Mouse (Mus musculus): ENCODE measurements around the gene Ctsg. TPM values are rescaled to one million over a fixed set of nuclear protein-coding genes. Genes with fewer than 3 reads are reported as not detected.

Gene Ctsg
- polyA plus RNA-seq, 1 experiment = 0.09 TPM

DNA sequence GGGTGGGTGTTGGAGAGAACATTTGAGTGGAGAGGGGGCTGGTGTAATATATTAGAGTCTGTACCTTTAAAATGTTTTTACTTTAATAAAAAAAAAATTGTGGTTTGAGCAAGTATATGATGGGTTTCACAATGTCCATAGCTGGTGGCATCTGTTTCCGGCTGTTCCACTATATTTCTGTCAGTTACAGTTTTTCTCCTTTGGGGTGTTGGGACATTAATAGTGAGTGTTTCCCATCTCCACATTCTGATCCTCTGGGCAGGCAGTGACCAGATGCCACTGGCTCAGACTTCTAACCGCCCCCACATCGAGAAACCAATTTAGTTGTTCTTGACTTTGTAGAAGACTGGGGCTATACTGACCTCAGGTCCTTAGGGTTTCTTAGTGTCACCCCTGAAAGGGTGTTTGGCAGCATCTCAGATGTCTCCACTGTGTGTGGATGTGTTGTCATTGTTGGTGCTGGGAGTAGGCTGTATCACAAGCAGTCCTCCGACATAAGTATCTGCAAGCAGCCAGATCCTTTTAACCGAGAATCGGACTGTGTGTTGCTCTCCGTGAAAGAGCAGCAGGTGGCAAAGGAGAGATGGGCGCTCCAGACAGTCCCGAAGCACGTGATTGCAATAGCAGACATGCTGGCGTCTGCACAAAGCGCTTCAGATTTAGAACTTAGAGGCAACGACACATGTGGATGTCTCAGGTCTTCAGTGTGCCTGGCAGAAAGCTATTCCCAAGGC, 3.2 kb upstream of the Ctsg start:
- Histone ChIP-seq H3K4me1 (replicated peaks; ENCODE audit: control insufficient read depth, insufficient read depth, low read length) (no peaks in the 10 kb centered on the region), H3K4me3 (ENCODE audit: control insufficient read depth, insufficient read depth, low read length) (no peak overlapping the region), H3K27me3 (ENCODE audit: control insufficient read depth, insufficient read depth, low read length) (no peaks in the 10 kb centered on the region), H3K27ac (ENCODE audit: control insufficient read depth, insufficient read depth, low read length) (no peak overlapping the region), H3K36me3 (ENCODE audit: control insufficient read depth, insufficient read depth, low read length) (no peaks in the 10 kb centered on the region)
- WGBS = 67% methylated on average over 13 of the region's 13 CpGs
- DNase-seq = no peak
- no peak for TF ChIP-seq CTCF (IDR thresholded peaks at IDR 0.05; ENCODE audit: borderline replicate concordance, control insufficient read depth, extremely low read depth, insufficient read depth, low read length, poor library complexity)
- no peak for TF ChIP-seq POLR2A (IDR thresholded peaks at IDR 0.05; ENCODE audit: control insufficient read depth, extremely low read depth, insufficient read depth, low read length, poor library complexity)

DNA sequence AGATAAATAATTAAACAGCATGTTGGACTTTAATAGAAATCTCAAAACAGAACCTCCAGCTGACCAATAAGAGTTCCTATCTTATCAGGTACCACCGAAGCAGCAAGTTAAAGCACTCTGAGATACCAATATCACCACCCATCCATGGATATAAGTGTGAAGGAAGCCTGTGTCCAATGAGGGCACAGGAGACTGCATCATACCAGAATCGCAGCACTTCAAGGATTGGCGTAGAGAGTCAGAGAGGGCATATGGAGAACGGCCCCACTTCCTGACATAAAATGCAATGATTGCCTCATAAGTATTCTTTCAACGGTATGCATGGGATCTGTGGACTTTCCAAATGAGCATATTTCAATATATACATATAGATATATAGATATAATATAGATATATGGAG, 2.6 kb upstream of the Ctsg start:
- DNase-seq = no peak
- Histone ChIP-seq H3K4me1 (replicated peaks; ENCODE audit: control insufficient read depth, insufficient read depth, low read length) (no peaks in the 10 kb centered on the region), H3K36me3 (ENCODE audit: control insufficient read depth, insufficient read depth, low read length) (no peaks in the 10 kb centered on the region), H3K27me3 (ENCODE audit: control insufficient read depth, insufficient read depth, low read length) (no peaks in the 10 kb centered on the region), H3K27ac (ENCODE audit: control insufficient read depth, insufficient read depth, low read length) (no peak overlapping the region), H3K4me3 (ENCODE audit: control insufficient read depth, insufficient read depth, low read length) (no peak overlapping the region)
- TF ChIP-seq POLR2A (IDR thresholded peaks at IDR 0.05; ENCODE audit: control insufficient read depth, extremely low read depth, insufficient read depth, low read length, poor library complexity) = no peak
- no peak for TF ChIP-seq CTCF (IDR thresholded peaks at IDR 0.05; ENCODE audit: borderline replicate concordance, control insufficient read depth, extremely low read depth, insufficient read depth, low read length, poor library complexity)
- WGBS = 83% methylated on average over 5 of the region's 5 CpGs

DNA sequence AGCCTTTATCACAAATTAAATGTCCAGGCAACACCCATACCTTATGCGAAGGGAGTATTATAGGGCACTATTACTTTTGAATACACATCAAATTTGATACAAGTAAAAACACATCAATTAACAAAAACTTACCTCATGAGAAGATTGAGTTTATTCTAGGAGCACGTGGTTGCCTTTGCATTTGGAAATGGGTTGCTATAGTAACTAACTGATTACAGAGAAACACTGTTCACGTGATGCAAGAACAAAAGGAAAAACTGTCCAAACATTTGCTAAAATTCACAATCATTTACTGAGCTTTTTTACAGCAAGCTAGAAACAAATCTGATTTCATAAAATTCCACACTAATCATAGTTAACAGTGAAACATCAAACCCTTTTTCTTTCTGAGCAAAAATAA, 1.1 kb upstream of the Ctsg start:
- Histone ChIP-seq H3K4me1 (replicated peaks; ENCODE audit: control insufficient read depth, insufficient read depth, low read length) (no peaks in the 10 kb centered on the region), H3K27ac (ENCODE audit: control insufficient read depth, insufficient read depth, low read length) (no peak overlapping the region), H3K4me3 (ENCODE audit: control insufficient read depth, insufficient read depth, low read length) (no peak overlapping the region), H3K36me3 (ENCODE audit: control insufficient read depth, insufficient read depth, low read length) (no peaks in the 10 kb centered on the region), H3K27me3 (ENCODE audit: control insufficient read depth, insufficient read depth, low read length) (no peaks in the 10 kb centered on the region)
- DNase-seq = no peak
- TF ChIP-seq CTCF (IDR thresholded peaks at IDR 0.05; ENCODE audit: borderline replicate concordance, control insufficient read depth, extremely low read depth, insufficient read depth, low read length, poor library complexity) (no peak), POLR2A (IDR thresholded peaks at IDR 0.05; ENCODE audit: control insufficient read depth, extremely low read depth, insufficient read depth, low read length, poor library complexity) (no peak)
- 66% methylated on average over 3 of the region's 3 CpGs for WGBS

DNA sequence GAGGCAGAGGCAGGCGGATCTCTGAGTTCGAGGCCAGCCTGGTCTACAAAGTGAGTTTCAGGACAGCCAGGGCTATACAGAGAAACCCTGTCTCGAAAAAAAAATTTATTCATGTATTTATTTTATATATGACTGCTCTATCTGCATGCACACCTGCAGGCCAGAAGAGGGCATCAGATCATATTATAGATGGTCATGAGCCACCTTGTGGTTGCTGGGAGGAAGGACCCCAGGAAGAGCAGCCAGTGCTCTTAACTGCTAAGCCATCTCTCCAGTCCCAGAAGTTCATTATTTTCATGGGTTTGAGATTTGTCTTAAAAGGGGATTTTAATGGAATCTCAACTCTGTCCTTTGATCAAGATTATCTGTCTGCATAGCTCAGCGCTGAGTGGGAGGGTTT, 3.4 kb downstream of the Ctsg start:
- WGBS = 77% methylated on average over 4 of the region's 4 CpGs
- Histone ChIP-seq H3K4me3 (ENCODE audit: control insufficient read depth, insufficient read depth, low read length) (no peak overlapping the region), H3K27ac (ENCODE audit: control insufficient read depth, insufficient read depth, low read length) (no peak overlapping the region), H3K27me3 (ENCODE audit: control insufficient read depth, insufficient read depth, low read length) (no peaks in the 10 kb centered on the region), H3K36me3 (ENCODE audit: control insufficient read depth, insufficient read depth, low read length) (no peaks in the 10 kb centered on the region), H3K4me1 (replicated peaks; ENCODE audit: control insufficient read depth, insufficient read depth, low read length) (no peaks in the 10 kb centered on the region)
- TF ChIP-seq CTCF (IDR thresholded peaks at IDR 0.05; ENCODE audit: borderline replicate concordance, control insufficient read depth, extremely low read depth, insufficient read depth, low read length, poor library complexity) (no peak), POLR2A (IDR thresholded peaks at IDR 0.05; ENCODE audit: control insufficient read depth, extremely low read depth, insufficient read depth, low read length, poor library complexity) (no peak)
- DNase-seq = peak; percentile 25

DNA sequence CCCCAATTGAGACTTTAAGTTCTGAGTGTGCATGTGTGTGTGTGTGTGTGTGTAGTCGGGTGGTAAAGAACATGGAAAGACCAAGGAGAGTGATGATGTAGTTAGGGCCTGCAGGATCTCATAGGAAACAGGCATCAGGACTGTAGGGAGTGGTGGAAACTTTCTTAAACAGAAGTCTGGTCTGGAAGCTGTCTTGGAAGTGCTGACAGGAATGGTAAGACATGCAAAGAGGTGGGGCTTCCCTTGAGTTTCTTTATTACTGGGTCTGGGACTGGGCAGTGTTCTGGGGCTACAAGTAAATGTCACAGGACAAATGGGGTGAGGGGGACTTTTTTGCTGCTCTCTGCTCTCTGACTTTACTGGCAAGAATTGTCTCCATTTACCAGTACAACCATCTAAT, 4.8 kb downstream of the Ctsg start:
- Histone ChIP-seq H3K4me1 (replicated peaks; ENCODE audit: control insufficient read depth, insufficient read depth, low read length) (no peaks in the 10 kb centered on the region), H3K36me3 (ENCODE audit: control insufficient read depth, insufficient read depth, low read length) (no peaks in the 10 kb centered on the region), H3K27ac (ENCODE audit: control insufficient read depth, insufficient read depth, low read length) (no peak overlapping the region), H3K4me3 (ENCODE audit: control insufficient read depth, insufficient read depth, low read length) (no peak overlapping the region), H3K27me3 (ENCODE audit: control insufficient read depth, insufficient read depth, low read length) (no peaks in the 10 kb centered on the region)
- no peak for DNase-seq
- no peak for TF ChIP-seq CTCF (IDR thresholded peaks at IDR 0.05; ENCODE audit: borderline replicate concordance, control insufficient read depth, extremely low read depth, insufficient read depth, low read length, poor library complexity)
- TF ChIP-seq POLR2A (IDR thresholded peaks at IDR 0.05; ENCODE audit: control insufficient read depth, extremely low read depth, insufficient read depth, low read length, poor library complexity) = no peak
- 90% methylated on average over 1 of the region's 1 CpGs for WGBS

DNA sequence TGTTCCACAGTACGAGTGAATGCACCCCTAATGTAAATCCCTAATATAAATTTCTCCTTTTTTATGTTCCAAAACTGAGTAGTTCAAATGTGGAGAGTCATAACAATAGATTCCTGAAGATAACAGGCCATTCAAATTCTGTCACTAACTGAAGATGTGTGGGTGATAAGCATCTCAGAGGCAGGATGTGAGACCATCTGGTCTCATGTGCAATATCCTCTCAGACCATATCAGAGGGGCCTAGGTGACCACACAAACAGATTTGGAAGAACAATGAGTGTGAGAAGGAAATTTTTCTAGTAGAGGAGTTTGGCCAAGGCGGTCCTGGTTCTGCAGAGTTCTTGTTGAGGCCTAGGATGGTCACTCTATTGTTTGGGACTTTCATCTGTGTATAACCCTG, 9.0 kb downstream of the Ctsg start:
- TF ChIP-seq POLR2A (IDR thresholded peaks at IDR 0.05; ENCODE audit: control insufficient read depth, extremely low read depth, insufficient read depth, low read length, poor library complexity) = no peak
- no peak for TF ChIP-seq CTCF (IDR thresholded peaks at IDR 0.05; ENCODE audit: borderline replicate concordance, control insufficient read depth, extremely low read depth, insufficient read depth, low read length, poor library complexity)
- no peak for DNase-seq
- 41% methylated on average over 2 of the region's 2 CpGs for WGBS
- H3K4me3 ChIP-seq (ENCODE audit: control insufficient read depth, insufficient read depth, low read length) = no peak overlapping the region
- no peaks in the 10 kb centered on the region for H3K36me3 ChIP-seq (ENCODE audit: control insufficient read depth, insufficient read depth, low read length)
- H3K4me1 ChIP-seq (replicated peaks; ENCODE audit: control insufficient read depth, insufficient read depth, low read length) = no peaks in the 10 kb centered on the region
- no peaks in the 10 kb centered on the region for H3K27me3 ChIP-seq (ENCODE audit: control insufficient read depth, insufficient read depth, low read length)
- H3K27ac ChIP-seq (ENCODE audit: control insufficient read depth, insufficient read depth, low read length) = no peak overlapping the region

DNA sequence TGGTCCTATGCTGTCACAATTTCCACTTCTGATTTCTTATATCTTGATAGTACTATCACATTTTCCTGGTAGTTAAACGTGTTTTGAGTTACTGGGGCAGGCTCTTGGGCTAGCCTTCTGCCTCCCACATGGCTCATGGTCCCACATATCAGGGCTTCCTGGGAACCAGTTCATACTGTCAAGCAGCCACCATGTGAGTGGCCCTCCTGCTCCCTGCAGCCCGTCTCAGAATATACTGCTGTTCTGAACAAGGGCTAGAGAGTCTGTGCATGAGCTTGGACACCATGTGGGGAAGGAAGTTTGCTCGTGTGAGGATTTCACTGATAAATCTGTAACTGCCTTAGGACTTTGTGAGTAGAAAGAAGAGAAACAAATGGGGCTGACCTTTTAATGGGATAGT, 15.7 kb downstream of the Ctsg start:
- WGBS = 81% methylated on average over 3 of the region's 3 CpGs
- TF ChIP-seq CTCF (IDR thresholded peaks at IDR 0.05; ENCODE audit: borderline replicate concordance, control insufficient read depth, extremely low read depth, insufficient read depth, low read length, poor library complexity) (no peak), POLR2A (IDR thresholded peaks at IDR 0.05; ENCODE audit: control insufficient read depth, extremely low read depth, insufficient read depth, low read length, poor library complexity) (no peak)
- H3K36me3 ChIP-seq (ENCODE audit: control insufficient read depth, insufficient read depth, low read length) = no peaks in the 10 kb centered on the region
- DNase-seq = no peak
- no peak overlapping the region for H3K27ac ChIP-seq (ENCODE audit: control insufficient read depth, insufficient read depth, low read length)
- H3K27me3 ChIP-seq (ENCODE audit: control insufficient read depth, insufficient read depth, low read length) = no peaks in the 10 kb centered on the region
- H3K4me1 ChIP-seq (replicated peaks; ENCODE audit: control insufficient read depth, insufficient read depth, low read length) = no peaks in the 10 kb centered on the region
- no peak overlapping the region for H3K4me3 ChIP-seq (ENCODE audit: control insufficient read depth, insufficient read depth, low read length)
